Mouse (Mus musculus): Measurements from ENCODE around the gene Cd82.
A peak's percentile ranks its signal among the peaks of the same experiment; 100 is the strongest.

Cd82 gene

DNA sequence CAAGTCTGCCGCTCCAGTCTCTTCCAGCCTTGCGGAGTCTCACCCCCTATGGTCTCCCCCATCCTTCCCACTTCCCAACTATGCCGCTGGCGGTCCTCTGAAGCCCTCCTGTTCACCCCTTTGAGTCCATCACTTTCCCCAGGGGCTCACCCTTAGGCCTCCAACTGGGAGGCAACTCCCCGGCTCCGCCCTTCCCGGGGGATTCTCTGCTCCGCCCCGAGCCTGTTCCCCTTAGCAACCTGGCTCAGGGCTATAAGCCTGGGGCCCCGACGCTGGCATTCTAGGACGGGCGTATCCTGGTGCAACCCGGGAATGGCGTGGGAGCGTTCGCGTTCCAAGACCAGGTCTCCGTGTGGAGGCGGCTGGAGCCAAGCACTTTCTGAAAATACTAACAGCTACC, at the start of gene Cd82:
Cd82 (minus strand) TSS at position 381 of the 400 bp plus-strand sequence.
- peak; percentile 82 for DNase-seq (ENCODE audit: low spot score)

GRCm38 (mm10) chr2:93512130-93512529, 49.2 kb upstream of the Cd82 start:
- DNase-seq (ENCODE audit: low spot score) = no peak

- DNase-seq (ENCODE audit: low spot score) = no peak
These were observed 47.9 kb upstream of the Cd82 start for GRCm38 (mm10) chr2:93510839-93511238.

GRCm38 (mm10) chr2:93509777-93510750, 47.1 kb upstream of the Cd82 start:
- DNase-seq (ENCODE audit: low spot score) = no peak

DNA sequence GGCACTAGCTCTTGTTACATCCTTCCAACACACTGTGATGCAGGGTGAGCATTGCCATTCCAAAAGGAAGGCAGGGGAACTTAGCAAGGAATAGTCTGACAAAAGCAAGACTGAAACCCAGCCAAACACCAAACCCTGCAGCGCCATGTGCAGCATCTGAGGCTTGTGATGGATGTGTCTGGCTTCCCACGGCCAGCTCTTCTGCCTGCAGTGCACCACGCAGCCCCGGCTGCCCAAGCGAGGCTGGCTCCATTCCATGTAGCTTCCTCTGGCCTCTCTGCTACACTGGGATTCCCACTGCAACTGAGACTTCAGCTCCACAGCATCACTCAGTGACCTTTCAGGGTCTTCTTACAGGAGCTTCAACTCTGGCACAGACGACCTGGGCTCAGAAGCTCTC, 42.2 kb upstream of the Cd82 start:
- DNase-seq (ENCODE audit: low spot score) = no peak

DNA sequence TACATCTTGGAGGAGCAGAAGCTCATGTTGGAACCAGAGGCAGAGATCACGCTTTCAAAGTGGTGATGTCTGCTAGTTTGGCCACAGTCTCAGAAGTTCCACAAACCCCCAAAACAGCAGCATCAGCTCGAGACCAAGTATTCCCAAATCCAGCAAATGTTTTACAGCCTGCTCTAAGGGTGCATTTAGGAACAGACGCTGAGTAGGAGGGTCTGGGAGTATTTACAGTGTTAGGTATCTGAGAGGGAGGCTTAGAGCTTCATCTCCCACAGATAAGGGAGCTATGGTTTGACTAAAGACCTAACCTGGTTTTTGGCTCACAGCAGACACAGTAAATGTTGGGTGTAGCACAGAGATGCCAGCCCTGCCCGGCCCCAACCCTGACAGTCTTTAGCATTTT, 40.4 kb upstream of the Cd82 start:
- no peak for DNase-seq (ENCODE audit: low spot score)

DNA sequence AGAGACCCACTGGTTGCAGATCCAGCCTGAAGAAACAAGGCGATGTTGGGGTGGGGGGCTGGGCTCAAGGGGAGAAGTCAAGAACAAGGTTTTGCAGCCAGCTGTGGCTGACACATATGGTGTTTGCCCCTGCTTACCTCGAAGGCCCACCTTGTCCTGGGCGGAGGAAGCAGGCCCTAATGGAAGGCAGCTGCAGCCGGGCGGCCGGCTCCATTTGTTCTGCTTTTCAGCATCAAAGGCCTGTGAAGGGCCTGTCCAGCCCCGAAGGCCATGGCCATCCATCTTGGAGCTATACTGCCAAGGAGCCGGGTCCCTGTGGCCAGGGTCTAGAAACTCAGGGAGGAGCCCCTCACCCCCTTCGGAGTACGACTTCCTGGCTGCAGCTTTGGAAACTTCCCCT, 38.4 kb upstream of the Cd82 start:
- DNase-seq (ENCODE audit: low spot score) = no peak

GRCm38 (mm10) chr2:93497221-93497620, 34.3 kb upstream of the Cd82 start:
- DNase-seq (ENCODE audit: low spot score) = no peak

DNA sequence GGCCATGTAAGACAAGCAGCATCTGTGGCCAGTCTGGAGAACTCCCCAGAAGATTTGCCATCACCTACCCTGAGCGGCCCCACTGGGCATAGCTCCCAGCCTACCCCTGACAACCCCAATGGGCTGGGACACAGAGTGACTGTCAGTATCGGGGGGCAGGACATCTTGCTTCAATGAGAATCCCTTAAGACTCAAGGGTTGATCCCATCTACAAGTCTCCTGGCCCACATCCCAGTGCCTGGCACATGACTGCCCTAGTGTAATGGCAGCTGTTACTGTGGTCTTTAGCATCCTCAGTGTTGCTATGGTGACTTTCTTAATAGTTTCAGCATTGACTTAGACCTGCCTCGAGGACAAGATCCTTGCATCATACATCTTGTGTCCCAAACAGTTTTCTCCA, 32.2 kb upstream of the Cd82 start:
- no peak for DNase-seq (ENCODE audit: low spot score)

DNA sequence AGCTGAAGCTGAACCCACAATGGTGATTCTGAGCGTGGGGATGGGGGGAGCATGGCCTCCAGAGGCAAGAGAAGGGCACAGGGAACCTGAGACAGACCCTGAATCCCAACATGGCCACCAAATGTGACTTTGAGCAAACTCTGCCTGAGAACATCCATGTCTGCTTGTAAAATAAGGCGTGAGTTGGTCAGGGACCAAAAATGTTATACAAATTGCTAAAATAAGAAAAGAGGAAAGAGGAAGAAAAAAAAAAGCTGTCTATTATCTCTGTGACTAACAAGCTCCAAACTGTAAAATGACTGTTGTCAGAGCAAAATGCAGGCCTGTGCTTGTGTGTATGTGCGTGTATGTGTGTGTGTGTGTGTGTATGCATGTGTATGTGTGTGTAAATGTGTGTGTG, 30.6 kb upstream of the Cd82 start:
- no peak for DNase-seq (ENCODE audit: low spot score)

GRCm38 (mm10) chr2:93490516-93490915, 27.6 kb upstream of the Cd82 start:
- DNase-seq (ENCODE audit: low spot score) = no peak

GRCm38 (mm10) chr2:93488911-93489587, 26.1 kb upstream of the Cd82 start:
- no peak for DNase-seq (ENCODE audit: low spot score)

GRCm38 (mm10) chr2:93485459-93485858, 22.5 kb upstream of the Cd82 start:
- peak; percentile 58 for DNase-seq (ENCODE audit: low spot score)

DNA sequence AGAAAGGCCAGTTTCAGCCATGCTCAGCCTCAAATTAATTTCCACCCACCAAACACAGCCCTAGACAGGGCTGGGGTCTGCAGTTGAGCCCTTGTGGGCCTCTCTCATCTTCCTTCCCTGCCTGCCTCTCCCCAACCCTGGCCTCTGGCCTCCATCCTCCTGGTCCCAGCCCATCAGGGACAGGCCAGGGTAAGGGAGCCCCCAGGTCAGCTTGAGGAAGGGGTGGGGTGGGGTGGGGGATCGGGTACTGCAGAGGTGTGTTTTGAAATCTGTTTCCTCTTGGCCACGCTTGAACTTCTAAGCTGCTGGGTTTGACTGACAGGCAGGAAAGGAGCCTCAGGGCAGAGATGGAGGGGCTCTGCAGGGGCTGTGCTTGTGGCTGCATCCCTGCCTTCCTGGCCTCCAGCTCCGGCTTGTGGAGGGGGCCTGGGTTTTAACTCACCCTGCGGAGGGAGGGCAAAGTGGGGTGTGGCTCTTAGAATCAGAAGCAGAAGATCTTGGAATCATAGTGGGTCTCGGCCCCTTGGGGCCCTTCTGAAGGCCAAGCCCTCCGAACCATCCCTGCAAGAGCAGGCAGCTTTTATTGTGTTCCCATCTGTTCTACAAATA, 19.2 kb upstream of the Cd82 start:
- no peak for DNase-seq (ENCODE audit: low spot score)

DNA sequence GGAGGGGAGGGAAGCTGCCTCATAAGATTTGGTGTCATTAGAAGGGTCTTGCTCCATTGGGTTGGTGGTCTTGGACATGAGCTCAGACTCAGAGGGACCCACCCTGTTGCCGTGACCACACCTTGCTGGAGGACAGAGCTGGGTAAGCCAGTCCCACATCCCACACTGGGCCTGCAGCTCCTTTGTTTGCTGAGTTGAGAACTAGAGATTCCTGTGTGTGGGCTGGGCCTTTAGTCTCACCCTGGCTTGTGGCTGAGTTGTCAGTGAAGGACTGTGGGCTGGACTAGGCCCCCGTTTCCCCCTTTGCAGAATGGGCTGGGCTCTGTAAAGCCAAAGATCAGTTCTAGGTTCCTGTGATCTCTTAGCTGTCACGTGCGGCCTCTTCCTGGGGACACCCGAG, 15.8 kb upstream of the Cd82 start:
- no peak for DNase-seq (ENCODE audit: low spot score)

GRCm38 (mm10) chr2:93477519-93477918, 14.6 kb upstream of the Cd82 start:
- no peak for DNase-seq (ENCODE audit: low spot score)

GRCm38 (mm10) chr2:93476487-93476886, 13.5 kb upstream of the Cd82 start:
- no peak for DNase-seq (ENCODE audit: low spot score)

DNA sequence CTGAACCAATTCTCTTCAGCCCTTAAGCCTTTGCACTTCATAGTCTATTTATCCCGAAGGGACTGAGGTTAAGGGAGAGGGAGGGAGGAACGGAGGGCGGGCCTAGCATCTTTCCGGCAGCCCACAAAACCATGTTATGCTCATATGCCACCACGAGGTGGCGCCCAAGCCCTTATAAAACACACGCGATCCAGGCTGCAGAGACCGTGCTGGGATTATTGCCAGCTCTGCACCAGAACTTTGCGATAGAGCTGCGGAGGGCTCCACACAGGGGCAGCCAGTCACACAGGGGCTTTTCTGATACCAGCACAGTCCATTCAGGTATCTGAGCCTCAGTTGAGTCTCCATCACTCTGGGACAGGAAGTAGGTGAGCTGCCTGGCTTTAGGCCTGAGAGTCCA, 12.1 kb upstream of the Cd82 start:
- DNase-seq (ENCODE audit: low spot score) = peak; percentile 81

DNA sequence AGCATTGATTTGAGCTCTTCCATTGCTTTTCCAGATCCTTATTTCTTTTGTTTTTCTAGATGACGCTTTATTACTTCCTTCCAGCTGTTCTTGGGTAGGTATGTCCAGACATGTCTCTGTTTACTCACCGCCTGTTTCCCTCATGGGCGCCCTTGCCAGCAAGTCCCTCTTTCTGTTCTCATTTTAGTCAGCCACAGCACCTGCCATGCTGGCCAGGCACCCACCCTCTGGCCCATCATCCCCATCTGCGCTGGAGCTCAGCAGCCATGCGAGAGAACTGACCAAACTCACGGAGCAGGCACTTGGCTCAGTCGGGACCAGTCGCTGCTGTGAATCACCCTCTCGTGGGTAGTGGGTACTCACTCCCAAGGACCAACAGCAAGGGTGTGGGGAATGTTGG, 11.0 kb upstream of the Cd82 start:
- DNase-seq (ENCODE audit: low spot score) = no peak

- DNase-seq (ENCODE audit: low spot score) = peak; percentile 63
These were observed 8.1 kb upstream of the Cd82 start for GRCm38 (mm10) chr2:93470849-93471576.

- DNase-seq (ENCODE audit: low spot score) = peak; percentile 83
These were observed 7.2 kb upstream of the Cd82 start for GRCm38 (mm10) chr2:93470127-93470526.

GRCm38 (mm10) chr2:93469118-93469517, 6.2 kb upstream of the Cd82 start:
- DNase-seq (ENCODE audit: low spot score) = no peak

Data from testis, postnatal 14 days (tissue).